Mouse (Mus musculus) intestine, embryonic 14.5 days (tissue): ENCODE data around the gene Eogt. TPM values are rescaled to one million over a fixed set of nuclear protein-coding genes. Genes with fewer than 3 reads are reported as not detected.

Experiments used
- ATAC-seq: fragments of 200-750 bp; cut with Nextera tagmentation; replicated peaks from 2 replicates; pipeline ENCODE4 v1.8.0; 2017; ENCODE audit warnings: low read depth, moderate number of reproducible peaks, moderate TSS enrichment, moderate library complexity; ENCODE audit not compliant: low FRiP score, low TSS enrichment
- DNase-seq: peaks from one replicate; pipeline ENCODE4 v3.0.0-alpha.2; 2018; ENCODE audit warnings: low spot score
- H3K27ac ChIP-seq: fragments of 300-500 bp; sonication (generic); 2 replicates; pipeline ENCODE4 v1.5.1; 2014; ENCODE audit warnings: low read depth, mild to moderate bottlenecking, control low read depth
- H3K27me3 ChIP-seq: fragments of 300-500 bp; sonication (generic); replicated peaks from 2 replicates; pipeline ENCODE4 v1.6.1; 2014; ENCODE audit warnings: low read length, control low read depth; ENCODE audit not compliant: control insufficient read depth, insufficient read depth
- H3K36me3 ChIP-seq: fragments of 300-500 bp; sonication (generic); 2 replicates; pipeline ENCODE4 v1.6.1; 2014; ENCODE audit warnings: low read length, control low read depth; ENCODE audit not compliant: control insufficient read depth, insufficient read depth
- H3K4me1 ChIP-seq: fragments of 300-500 bp; sonication (generic); replicated peaks from 2 replicates; pipeline ENCODE4 v1.6.1; 2014; ENCODE audit warnings: low read length, control low read depth, mixed read lengths; ENCODE audit not compliant: control insufficient read depth, insufficient read depth
- H3K4me2 ChIP-seq: fragments of 300-500 bp; sonication (generic); 2 replicates; pipeline ENCODE4 v1.6.1; 2014; ENCODE audit warnings: low read length
- H3K4me3 ChIP-seq: fragments of 300-500 bp; sonication (generic); 2 replicates; pipeline ENCODE4 v1.5.1; 2014; ENCODE audit warnings: low read depth, low read length, control low read depth, mixed read lengths
- H3K9ac ChIP-seq: fragments of 300-500 bp; sonication (generic); 2 replicates; pipeline ENCODE4 v1.6.1; 2014; ENCODE audit warnings: mild to moderate bottlenecking, low read length
- H3K9me3 ChIP-seq: fragments of 300-500 bp; sonication (generic); 2 replicates; pipeline ENCODE4 v1.6.1; 2016; ENCODE audit warnings: low read length, control low read depth; ENCODE audit not compliant: control insufficient read depth
- WGBS: fragments of 180-500 bp; shearing (Covaris S2); extraction: QIAGEN DNeasy Blood & Tissue Kit; methylation state at CpG from one replicate; pipeline ENCODE4 v1.1.7; 2014; 5-methylcytosine and 5-hydroxymethylcytosine counted together
- polyA plus RNA-seq: library from polyadenylated mRNA; unstranded; fragments of >200 nt; fragmentation: Nextera tagmentation; extraction: Ambion mirVana; gene quantifications from 2 replicates; pipeline ENCODE4 v1.2.1, GENCODE M21; 2014

The Eogt gene
- polyA plus RNA-seq, 1 experiment from 2014 or later: 6.8 TPM

DNA sequence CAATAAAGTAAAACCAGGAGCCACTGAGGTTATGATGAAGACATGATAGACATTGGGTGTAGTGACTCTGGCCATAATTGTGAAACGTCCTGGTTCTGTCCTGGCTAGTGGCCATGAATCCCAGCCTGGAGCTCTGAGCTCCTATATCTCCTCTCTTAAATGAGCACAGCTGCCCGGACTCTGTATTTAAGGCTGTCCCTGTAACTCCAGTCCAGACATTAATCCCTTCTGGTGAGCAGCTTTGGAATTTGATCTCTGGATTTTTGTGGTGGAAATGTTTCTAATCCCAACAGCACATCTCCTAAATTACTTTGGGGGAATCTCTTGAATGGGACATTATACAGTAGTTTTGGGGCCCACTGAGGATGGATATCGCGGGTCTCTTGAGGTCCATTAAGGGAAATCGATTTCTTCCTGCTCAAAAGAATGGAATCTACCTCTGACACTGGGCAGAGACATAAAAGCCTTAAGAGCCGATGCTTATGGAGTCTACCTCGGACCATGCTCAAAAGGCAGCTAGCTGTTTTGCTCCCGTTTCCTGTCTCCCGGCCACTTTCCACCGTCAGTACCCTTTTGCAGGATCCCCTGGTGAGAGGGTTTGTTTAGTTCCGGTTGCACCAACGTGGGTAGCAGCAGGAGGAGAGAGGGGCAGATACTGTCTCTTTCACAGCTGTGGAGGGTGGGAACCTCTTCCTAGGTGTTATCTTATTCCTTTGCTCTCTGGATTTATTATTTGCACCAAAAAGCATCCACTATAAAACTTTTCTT is 47.6 kb downstream of the Eogt start:
- Histone ChIP-seq H3K9ac (no peak overlapping the region), H3K27me3 (no peaks in the 10 kb centered on the region), H3K27ac (no peak overlapping the region), H3K4me3 (no peak overlapping the region), H3K9me3 (no peaks in the 10 kb centered on the region), H3K4me2 (no peak overlapping the region), H3K4me1 (no peaks in the 10 kb centered on the region), H3K36me3 (no peaks in the 10 kb centered on the region)
- no peak for ATAC-seq
- DNase-seq: no peak
- 22% methylated on average over 12 of the region's 12 CpGs for WGBS

DNA sequence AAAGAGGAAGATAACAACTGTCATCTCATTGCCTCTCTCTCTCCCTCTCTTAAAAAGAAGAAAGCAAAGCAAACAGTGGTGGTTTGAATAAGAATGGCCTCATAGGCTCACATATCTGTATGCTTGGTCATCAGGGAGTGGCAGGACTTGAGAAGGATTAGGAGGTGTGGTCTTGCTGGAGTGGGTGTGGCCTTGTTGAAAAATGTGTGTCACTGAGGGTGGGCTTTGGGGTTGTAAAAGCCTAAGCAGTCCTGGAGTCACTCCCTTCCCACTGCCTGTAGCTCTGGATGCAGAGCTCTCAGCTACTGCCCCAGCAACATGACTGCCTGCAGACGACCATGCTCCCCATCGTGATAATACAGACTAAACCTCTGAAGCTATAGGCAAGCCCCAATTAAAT is 66.6 kb downstream of the Eogt start:
- Histone ChIP-seq H3K27me3 (no peaks in the 10 kb centered on the region), H3K9ac (no peak overlapping the region), H3K36me3 (no peaks in the 10 kb centered on the region), H3K4me2 (no peak overlapping the region), H3K4me1 (no peaks in the 10 kb centered on the region), H3K27ac (no peak overlapping the region), H3K9me3 (peaks cover 4% of the 10 kb centered on the region; the same call in 1 of the 2 replicates), H3K4me3 (no peak overlapping the region)
- ATAC-seq (no peak), DNase-seq (no peak)
- 81% methylated on average over 2 of the region's 2 CpGs for WGBS

DNA sequence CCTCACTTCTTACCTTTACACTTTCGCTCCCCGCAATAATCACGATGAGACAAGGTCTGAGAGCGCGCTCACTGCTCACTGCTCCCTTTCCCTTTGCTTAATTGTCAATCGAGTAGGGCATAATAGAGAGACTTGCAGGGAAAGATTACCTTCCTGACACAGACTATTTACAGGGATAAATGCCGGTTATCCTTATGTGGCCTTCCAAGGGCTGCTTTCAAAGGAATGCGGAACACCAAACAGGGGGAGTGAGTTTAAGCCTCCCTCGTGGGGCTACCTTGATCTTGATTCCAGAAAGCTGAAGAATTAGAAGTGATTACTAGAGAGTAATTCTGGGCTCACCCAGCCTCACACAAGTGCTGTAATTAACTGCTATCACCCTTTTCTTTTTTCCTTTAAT is 69.0 kb downstream of the Eogt start:
- ATAC-seq (no peak), DNase-seq (no peak)
- no peaks in the 10 kb centered on the region for H3K36me3 ChIP-seq
- no peak overlapping the region for H3K9ac ChIP-seq
- 36% methylated on average over 9 of the region's 9 CpGs for WGBS
- no peaks in the 10 kb centered on the region for H3K27me3 ChIP-seq
- peaks cover 4% of the 10 kb centered on the region; the same call in 1 of the 2 replicates for H3K9me3 ChIP-seq
- no peak overlapping the region for H3K4me3 ChIP-seq
- no peak overlapping the region for H3K4me2 ChIP-seq
- H3K27ac ChIP-seq: no peak overlapping the region
- H3K4me1 ChIP-seq: no peaks in the 10 kb centered on the region

DNA sequence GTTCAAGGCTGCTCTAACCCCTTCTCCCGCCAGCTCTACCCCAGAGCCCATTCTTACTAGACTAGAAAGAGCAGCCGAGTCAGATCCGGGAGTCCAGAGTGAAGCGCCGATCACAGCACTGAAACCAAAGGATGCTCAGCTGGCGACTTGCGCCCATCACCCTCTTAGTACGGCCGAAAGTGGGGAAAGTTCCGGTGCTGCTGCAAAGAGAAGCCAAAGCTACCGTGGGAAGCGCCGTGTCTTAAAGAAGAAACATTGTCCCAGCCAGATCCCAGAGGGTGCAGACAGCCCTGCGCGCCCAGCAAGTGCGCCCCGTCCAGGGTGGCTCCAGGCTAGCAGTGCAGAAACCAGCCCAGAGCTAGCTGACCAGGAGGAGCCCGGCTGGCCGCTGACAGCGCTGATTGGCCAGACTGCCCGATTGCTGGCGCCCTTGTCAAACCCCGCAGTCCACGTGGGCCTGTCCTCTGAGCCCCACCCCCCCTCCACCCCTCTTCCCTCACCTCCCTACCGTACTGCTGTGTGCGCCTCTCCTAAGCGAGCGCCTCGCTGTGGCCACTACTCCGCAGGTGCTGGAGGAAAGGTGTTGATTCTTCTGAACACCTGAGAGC is 88.8 kb downstream of the Eogt start, which contains the start of gene Fam19a4:
Fam19a4 (minus strand) TSS at position 340 of the 608 bp plus-strand sequence.
- Histone ChIP-seq H3K9me3 (no peaks in the 10 kb centered on the region), H3K4me2 (peak within 1 kb of the TSS; percentile 65), H3K4me1 (no peaks in the 10 kb centered on the region), H3K4me3 (peak within 1 kb of the TSS; percentile 38), H3K27me3 (peaks cover 48% of the 10 kb centered on the region), H3K9ac (no peak within 1 kb of the TSS), H3K27ac (no peak within 1 kb of the TSS), H3K36me3 (no peaks in the 10 kb centered on the region)
- ATAC-seq (peak; percentile 86), DNase-seq (peak; percentile 74)
- WGBS: under 1% methylated on average over 30 of the region's 30 CpGs

Other genes starting within 250 kb of the Eogt start
- gene Fam19a4, start 88.8 kb downstream of the Eogt start, polyA plus RNA-seq: 0.19 TPM in 1 of 2 replicates, not detected in the other
- gene Tmf1, start 29.9 kb upstream of the Eogt start, polyA plus RNA-seq: 27.8 and 27.9 TPM in 2 replicates
- gene Uba3, start 56.5 kb upstream of the Eogt start, polyA plus RNA-seq: 64.8 and 72.1 TPM in 2 replicates
- gene Arl6ip5, start 61.5 kb upstream of the Eogt start, polyA plus RNA-seq: 33.1 and 35.0 TPM in 2 replicates
- 0.11 TPM in 1 of 2 replicates, not detected in the other for gene Lmod3, start 103.6 kb upstream of the Eogt start, polyA plus RNA-seq